Mouse (Mus musculus): ENCODE data around the gene Zik1. TPM values are rescaled to one million over a fixed set of nuclear protein-coding genes. Genes with fewer than 3 reads are reported as not detected.
A peak's percentile ranks its signal among the peaks of the same experiment; 100 is the strongest.

Zik1 gene
- polyA plus RNA-seq (2016; fragmentation: Nextera tagmentation; extraction: Ambion mirVana) = 33.3 and 36.4 TPM in 2 replicates

DNA sequence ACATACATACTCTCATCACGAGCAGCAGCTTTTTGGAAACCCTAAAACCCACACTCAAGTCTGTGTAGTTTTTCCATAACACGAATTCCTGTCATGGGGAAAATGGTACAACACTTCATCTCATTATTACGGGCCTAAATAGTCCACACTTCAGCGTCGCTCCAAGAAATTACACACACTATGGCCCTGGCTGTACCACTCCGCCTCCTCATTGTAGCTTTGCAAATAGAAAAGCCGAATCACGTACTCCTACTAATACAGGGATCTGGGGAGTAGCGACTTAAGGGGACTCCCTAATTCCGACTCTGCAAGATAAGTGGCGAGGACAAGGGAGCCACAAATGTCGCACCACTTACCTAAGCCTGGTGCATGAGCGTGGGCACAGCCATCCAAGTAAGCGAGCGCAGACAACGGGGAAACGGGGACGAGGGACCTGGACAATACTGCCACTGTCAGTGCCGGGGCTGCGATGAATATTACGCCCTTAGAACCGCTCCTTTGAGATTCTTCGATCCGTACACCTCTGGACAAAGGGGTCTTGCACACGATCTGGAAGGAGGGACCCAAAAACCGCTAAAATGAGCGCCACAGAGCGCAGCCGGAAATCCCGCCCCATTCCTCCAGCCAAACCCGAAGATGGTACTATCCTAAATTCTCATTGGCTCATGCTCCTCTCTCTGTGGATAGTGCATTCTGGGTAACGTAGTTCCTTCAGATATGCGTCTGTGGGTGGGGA, at the start of gene Zik1:
Gene Zik1 (minus strand): TSS at position 609 of the 736 bp plus-strand sequence.
- H3K9me3 ChIP-seq (replicated peaks) = no peaks in the 10 kb centered on the region
- H3K4me1 ChIP-seq = peaks cover 8% of the 10 kb centered on the region; the same call in 1 of the 2 replicates
- WGBS = 3% methylated on average over 33 of the region's 33 CpGs
- peak within 1 kb of the TSS; percentile 70 for H3K4me3 ChIP-seq
- H3K36me3 ChIP-seq = peaks cover 40% of the 10 kb centered on the region
- H3K27ac ChIP-seq = peak within 1 kb of the TSS; percentile 89
- peak; percentile 83 for DNase-seq (ENCODE audit: low spot score)
- H3K27me3 ChIP-seq (ENCODE audit: low read depth, poor library complexity, severe bottlenecking) = no peaks in the 10 kb centered on the region

DNA sequence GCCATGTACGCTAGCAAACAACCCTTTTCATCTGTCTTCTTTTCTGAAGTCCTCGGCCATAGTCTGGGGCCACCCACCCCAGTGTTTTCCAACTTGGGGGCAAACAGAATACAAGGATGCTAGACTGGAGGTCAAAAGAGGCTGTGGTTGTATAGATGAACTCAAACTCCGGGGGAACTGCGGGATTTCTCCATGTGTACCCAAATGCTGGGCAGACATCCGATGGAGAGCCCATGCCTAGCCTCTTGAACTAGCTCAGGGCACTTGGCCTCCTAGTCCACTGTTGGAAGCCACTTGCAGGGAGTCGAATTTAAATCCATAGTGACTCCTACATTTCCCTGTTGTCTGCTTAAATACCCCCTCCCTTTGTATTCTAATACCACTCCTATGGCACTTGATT, 384 bp upstream of the Zik1 start:
- H3K36me3 ChIP-seq = peaks cover 34% of the 10 kb centered on the region
- H3K4me3 ChIP-seq = peak overlapping the region; percentile 70
- peaks cover 8% of the 10 kb centered on the region; the same call in 1 of the 2 replicates for H3K4me1 ChIP-seq
- no peaks in the 10 kb centered on the region for H3K9me3 ChIP-seq (replicated peaks)
- H3K27me3 ChIP-seq (ENCODE audit: low read depth, poor library complexity, severe bottlenecking) = no peaks in the 10 kb centered on the region
- no peak for DNase-seq (ENCODE audit: low spot score)
- H3K27ac ChIP-seq = peak overlapping the region; percentile 89
- WGBS = 38% methylated on average over 6 of the region's 6 CpGs

DNA sequence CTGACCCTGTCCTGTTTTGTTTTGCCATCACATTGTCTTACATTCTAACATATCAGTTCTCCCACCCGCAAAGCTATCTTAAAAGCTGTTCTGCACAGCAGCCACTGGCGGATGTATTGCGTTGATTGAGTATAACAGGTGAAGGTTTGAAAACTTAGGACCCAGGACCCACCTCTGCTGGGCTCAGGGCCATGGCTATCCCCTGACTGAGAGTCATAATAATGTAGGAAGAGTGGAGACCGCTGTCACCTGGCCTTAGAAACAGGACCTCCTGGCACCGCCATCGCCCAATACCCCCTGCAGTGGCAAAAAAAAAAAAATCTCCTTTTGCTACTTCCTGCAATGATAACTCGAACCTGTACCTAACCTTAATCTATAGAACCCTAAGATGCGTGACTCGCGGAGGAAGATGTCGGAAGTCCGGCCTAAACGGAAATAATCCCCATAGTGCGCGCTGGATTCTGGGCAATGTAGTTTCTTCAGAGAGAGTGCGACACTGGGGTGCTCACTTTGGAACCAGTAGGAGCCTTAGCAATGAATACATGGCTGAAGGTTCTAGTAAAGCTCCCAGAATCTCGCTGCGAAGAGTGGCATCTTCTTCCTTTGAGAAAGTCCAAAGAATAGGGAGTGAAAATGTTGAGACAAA, 14.5 kb downstream of the Zik1 start:
- no peaks in the 10 kb centered on the region for H3K36me3 ChIP-seq
- H3K4me3 ChIP-seq = peak overlapping the region; percentile 31
- no peaks in the 10 kb centered on the region for H3K9me3 ChIP-seq (replicated peaks)
- H3K27me3 ChIP-seq (ENCODE audit: low read depth, poor library complexity, severe bottlenecking) = no peaks in the 10 kb centered on the region
- H3K4me1 ChIP-seq = no peaks in the 10 kb centered on the region
- no peak overlapping the region for H3K27ac ChIP-seq
- WGBS = 64% methylated on average over 18 of the region's 18 CpGs
- DNase-seq (ENCODE audit: low spot score) = peak; percentile 31

DNA sequence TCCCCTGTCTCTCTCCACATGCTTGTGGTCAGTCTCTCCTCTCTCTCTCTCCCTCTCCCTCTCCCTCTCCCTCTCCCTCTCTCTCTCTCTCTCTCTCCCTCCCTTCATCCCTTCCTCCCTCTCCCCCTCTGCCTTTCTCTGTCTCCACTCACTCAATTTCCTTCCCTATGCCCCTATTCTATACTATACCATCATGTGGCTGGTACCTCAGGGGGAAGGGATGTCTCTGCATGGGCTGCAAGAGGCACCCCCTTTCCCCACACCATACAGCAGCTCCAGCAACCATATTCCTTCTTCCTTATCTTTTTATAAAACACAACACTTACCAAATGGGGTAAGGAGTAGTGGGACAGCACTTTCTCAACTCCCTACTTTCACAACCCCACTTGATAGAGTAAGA, 15.4 kb downstream of the Zik1 start:
- Histone ChIP-seq H3K9me3 (replicated peaks) (no peaks in the 10 kb centered on the region), H3K4me3 (no peak overlapping the region), H3K27ac (no peak overlapping the region), H3K27me3 (ENCODE audit: low read depth, poor library complexity, severe bottlenecking) (no peaks in the 10 kb centered on the region), H3K36me3 (no peaks in the 10 kb centered on the region), H3K4me1 (no peaks in the 10 kb centered on the region)
- DNase-seq (ENCODE audit: low spot score) = no peak

- Histone ChIP-seq H3K9me3 (replicated peaks) (0 out of 2 replicates have a peak, but pooled peaks cover 2% of the 10 kb centered on the region), H3K27me3 (ENCODE audit: low read depth, poor library complexity, severe bottlenecking) (no peaks in the 10 kb centered on the region), H3K4me3 (no peak overlapping the region), H3K36me3 (no peaks in the 10 kb centered on the region), H3K4me1 (no peaks in the 10 kb centered on the region), H3K27ac (no peak overlapping the region)
- WGBS = 75% methylated on average over 3 of the region's 3 CpGs
- DNase-seq (ENCODE audit: low spot score) = no peak
Observed at GRCm38 (mm10) chr7:10458166-10458565, 37.0 kb downstream of the Zik1 start.

DNA sequence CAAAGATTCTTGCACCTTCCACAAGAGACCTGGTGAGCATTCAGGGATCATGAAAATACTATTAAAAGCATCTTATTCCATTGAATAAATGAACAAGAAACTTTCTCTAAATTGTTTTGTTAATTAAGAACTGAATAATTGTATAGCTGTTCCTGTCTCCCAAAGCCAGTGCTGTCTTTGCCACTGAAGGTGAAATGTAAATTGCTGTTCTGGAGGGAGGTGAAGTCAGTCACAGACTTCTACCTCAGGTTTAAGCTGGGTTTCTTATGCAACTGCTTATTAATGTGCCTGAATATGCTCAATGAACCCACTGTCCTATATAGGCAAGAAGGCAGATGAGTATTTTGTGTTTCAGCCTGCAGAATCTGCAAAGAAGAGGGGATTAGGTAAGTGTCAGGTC, 52.2 kb downstream of the Zik1 start, which contains the start of gene Vmn1r67:
Gene Vmn1r67 (plus strand): TSS at position 301 of the 400 bp plus-strand sequence.
- Histone ChIP-seq H3K4me1 (no peaks in the 10 kb centered on the region), H3K9me3 (replicated peaks) (peaks cover 4% of the 10 kb centered on the region; the same call in 1 of the 2 replicates), H3K27me3 (ENCODE audit: low read depth, poor library complexity, severe bottlenecking) (no peaks in the 10 kb centered on the region), H3K4me3 (no peak within 1 kb of the TSS), H3K36me3 (no peaks in the 10 kb centered on the region), H3K27ac (no peak within 1 kb of the TSS)
- DNase-seq (ENCODE audit: low spot score) = no peak

Other genes starting within 250 kb of the Zik1 start
- gene Vmn1r66, start 217.4 kb downstream of the Zik1 start, polyA plus RNA-seq (2016; fragmentation: Nextera tagmentation; extraction: Ambion mirVana) = not detected in 2 replicates
- gene Vmn1r67, start 52.1 kb downstream of the Zik1 start, polyA plus RNA-seq (2016; fragmentation: Nextera tagmentation; extraction: Ambion mirVana) = not detected in 2 replicates
- not detected in 2 replicates for gene Vmn1r68, start 63.1 kb upstream of the Zik1 start, polyA plus RNA-seq (2016; fragmentation: Nextera tagmentation; extraction: Ambion mirVana)
- not detected in 2 replicates for gene Vmn1r69, start 118.3 kb upstream of the Zik1 start, polyA plus RNA-seq (2016; fragmentation: Nextera tagmentation; extraction: Ambion mirVana)
- gene Vmn1r70, start 136.1 kb upstream of the Zik1 start, polyA plus RNA-seq (2016; fragmentation: Nextera tagmentation; extraction: Ambion mirVana) = not detected in 2 replicates
- not detected in 2 replicates for gene Nlrp4b, start 192.4 kb upstream of the Zik1 start, polyA plus RNA-seq (2016; fragmentation: Nextera tagmentation; extraction: Ambion mirVana)